Mouse (Mus musculus) spleen, adult 12 weeks (tissue): Measurements from ENCODE around the gene Tssk4.

Experiments used
- DNase-seq: peaks from one replicate; pipeline ENCODE4 v3.0.0; 2022; ENCODE audit warnings: low spot score

Tssk4 gene

DNA sequence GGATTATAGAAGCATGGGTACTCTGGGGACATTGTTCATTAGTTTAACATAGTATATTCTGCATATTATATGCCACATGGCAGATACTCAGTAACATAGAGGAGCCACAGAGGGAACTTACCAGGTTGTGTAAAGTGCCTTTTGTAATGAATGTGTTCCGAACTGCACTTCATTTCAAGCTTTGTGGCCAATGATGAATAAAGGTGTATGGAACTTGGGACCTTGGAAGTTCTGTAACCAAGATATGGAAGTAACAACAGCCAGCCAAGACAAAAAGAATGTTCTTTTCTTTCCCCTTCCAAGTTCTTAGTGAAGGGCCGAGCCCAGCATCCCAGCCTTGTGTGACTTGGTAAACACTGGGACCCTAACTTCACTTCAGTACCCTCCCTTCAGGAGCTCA lies at the start of gene Tssk4:
TSS of gene Tssk4 (plus strand) at position 301 of the 400 bp plus-strand sequence.
- DNase-seq = no peak

- DNase-seq = no peak
These were observed 46.7 kb upstream of the Tssk4 start, which contains the start of gene Irf9 for GRCm38 (mm10) chr14:55603271-55603632. Gene Irf9, plus strand, starts transcription at chr14:55603571.

DNA sequence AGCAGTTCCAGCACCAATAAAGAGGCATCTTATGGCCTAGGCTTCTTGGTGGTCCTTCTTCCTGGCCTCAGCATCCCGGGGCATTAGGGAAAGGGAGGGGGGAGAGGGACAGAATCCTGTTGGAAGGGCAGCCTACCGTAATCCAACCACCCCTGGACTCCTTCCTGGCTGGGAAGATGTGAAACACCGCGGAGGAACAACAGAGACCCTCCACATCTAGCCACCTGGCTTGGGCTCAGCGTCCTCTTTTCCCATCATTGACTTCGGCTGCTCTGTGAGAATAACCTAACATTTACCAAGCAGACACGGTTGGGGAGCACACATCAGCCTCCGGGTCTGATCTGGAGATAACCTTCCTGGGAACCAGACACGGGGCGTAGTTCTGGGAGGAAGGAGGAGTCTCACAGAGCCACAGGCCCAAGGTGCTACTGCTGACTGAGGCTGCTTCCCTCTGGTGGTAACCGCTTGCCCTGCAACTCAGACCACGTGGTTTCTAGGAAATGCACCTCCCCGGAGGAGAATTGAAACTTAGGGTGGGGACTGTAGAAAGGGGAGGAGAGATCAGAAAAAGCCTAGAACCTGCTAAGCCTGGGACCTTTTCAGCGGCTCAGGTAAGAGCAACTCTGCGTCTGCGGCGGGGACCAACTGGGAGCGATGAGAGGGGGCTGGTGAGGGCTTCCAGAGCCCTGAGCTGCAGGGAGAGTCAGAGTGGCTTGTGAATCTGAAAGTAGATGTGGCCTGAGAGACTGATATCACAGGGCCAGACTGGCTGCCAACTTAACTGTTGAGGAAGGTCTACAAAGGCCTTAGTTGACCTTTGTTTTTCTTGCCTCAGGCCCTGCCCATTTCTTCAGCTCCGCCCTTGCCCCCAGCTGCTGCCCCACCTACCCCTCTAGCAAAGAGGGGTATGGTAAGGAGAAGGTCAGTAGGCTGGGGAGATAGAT lies 46.1 kb upstream of the Tssk4 start:
- DNase-seq = peak; percentile 92

DNA sequence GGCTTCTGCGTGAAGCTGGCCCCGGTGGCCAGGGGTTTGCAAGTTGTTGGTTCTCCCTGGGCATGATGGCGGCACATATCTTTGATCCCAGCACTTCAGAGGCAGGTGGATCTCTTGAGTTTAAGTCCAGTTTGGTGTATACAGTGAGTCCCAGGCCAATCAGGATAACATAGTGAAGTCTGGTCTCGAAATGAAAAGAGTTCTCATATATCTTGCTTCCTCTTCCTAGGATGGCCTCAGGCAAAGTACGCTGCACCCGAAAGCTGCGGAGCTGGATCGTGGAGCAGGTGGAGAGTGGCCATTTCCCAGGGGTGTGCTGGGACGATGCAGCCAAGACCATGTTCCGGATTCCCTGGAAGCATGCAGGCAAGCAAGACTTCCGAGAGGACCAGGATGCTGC lies 45.2 kb upstream of the Tssk4 start:
- DNase-seq = no peak

GRCm38 (mm10) chr14:55605743-55606459 lies 44.1 kb upstream of the Tssk4 start:
- no peak for DNase-seq

DNA sequence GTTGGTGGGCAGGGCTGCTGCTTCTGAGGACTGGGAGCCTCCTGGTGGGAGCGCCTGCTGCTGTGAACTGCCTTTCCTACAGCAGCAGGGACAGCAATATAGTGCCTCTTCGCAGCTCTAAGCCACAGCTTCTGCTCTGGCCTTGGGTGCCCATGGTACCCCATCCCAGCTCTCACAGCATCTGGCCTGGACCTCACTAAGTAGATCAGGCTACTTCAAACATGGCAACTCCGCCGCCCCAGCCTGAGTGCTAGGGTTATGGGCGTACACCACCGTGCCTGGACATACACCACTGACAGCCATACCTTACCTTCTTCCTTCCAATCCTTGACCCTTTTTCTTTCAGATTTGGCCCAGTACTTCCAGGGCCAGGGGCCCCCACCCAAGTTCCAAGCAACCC lies 41.6 kb upstream of the Tssk4 start:
- no peak for DNase-seq

DNA sequence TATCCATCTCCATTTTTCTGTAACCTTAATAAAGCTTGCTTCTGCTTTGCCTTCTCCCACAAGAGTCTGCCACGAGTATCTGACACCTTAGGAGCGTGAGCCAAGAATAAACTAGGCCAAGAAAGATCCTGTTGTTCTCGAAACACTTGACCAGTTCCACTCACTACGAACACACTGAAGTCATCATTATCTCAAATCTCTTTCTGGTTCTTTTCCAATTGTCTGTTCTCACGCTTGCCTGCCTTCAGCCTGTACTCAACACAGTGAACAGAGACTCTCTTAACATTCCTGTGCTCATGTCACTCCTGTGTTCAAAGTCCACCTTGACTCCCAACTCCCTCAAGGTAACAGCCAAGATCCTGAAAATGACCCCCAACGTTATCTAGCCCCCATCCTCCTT lies 36.6 kb upstream of the Tssk4 start:
- no peak for DNase-seq

DNA sequence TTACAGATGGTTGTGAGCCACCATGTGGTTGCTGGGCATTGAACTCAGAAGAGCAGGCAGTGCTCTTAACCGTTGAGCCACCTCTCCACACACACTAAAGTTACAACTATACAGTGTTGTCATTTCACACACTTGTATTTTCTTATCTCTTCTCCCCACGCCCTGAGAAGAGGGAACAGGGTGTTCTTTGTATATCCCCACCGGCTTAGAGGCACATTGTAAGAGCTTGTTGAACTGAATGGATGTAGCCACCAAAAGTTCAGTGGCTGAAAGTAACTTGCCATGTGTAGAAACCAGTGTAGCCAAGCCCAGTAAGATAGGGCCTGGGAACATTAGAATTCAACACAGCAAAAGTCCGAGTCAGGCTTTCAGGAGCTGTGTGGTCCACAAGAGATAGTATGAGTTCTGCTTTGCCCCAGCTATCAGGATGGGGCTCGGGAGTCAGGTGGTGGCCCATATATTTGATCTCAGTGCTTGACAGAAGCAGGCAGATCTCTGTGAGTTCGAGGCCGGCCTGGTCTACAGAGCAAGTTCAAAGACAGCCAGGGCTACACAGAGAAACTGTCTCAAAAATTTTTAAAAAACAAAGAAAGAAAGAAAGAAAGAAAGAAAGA lies 35.3 kb upstream of the Tssk4 start:
- no peak for DNase-seq

DNA sequence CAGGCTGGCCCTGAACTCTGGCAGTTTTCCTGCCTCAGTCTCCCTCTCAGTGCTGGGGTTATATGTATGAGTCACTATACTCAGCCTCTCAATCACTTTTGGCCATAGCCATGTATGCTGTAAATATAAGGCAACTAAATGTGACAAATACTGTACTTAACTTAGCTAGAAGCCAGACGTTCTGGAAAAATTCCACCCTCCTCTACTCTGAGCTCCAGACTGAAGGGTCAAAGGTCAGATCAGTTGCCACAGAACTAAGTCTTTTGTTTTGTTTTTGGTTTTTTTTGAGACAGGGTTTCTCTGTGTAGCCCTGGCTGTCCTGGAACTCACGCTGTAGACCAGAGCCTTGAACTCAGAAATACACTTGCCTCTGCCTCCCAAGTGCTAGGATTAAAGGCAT lies 34.1 kb upstream of the Tssk4 start:
- DNase-seq = no peak

GRCm38 (mm10) chr14:55616844-55617243 lies 33.1 kb upstream of the Tssk4 start:
- DNase-seq = no peak

GRCm38 (mm10) chr14:55617822-55618221 lies 32.2 kb upstream of the Tssk4 start, which contains the start of gene Rec8:
Gene Rec8, plus strand, starts transcription at chr14:55618037.
- DNase-seq = no peak

- DNase-seq = peak; percentile 37
These were observed 31.3 kb upstream of the Tssk4 start for GRCm38 (mm10) chr14:55618486-55619195.

DNA sequence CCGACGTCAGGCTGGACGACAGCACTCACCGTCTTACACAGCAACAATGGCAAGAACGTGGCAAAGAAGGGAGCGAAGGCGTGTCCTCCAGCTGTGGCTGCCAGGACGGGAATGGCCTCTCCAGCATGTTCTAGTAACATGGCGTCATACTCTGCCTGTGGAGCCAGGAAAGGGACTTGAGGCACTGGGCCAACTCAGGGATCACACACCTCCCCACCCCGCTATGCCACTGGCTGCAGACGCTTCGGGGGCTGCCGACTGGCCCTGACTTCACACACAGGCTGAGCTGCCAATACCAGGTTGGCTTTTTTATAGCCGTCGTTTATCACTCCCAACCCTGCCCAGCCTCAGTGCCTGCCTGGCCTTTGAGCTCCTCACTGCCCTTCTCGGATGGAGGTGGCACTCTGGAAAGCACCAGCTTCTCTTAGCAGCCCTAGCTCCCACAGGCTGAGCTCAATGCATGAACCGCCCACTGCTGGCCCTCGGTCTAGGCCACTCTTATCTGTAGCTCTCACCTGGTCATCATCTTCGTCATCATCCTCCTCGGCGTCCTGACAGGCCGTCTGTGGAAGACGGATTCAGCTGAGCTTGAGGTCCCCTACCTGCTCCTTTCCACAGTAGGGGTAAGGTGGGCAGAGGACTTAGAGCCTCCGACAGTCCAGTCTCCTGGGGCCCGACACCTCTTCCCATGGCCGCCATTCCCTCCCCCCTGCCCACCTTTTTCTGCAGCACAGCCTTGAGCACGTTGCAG lies 21.7 kb upstream of the Tssk4 start:
- no peak for DNase-seq

DNA sequence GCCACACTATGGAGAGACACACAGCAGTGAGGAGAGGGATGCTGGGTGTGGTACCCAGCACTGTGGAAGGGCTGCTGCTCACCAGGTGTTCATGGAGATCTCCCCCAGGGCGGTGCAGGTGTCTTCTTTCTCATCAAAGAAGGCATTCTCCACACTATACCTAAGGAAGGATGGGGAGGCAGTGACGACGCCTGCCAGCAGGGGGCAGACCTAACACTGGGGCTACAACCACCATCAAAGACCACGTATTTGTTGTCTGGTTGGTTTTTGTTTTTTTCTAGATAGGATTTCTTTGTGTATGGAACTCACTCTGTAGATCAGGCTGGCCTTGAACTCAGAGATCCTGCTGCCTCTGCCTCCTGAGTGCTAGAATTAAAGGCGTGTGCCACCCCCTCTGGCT lies 20.7 kb upstream of the Tssk4 start:
- DNase-seq = peak; percentile 56

DNA sequence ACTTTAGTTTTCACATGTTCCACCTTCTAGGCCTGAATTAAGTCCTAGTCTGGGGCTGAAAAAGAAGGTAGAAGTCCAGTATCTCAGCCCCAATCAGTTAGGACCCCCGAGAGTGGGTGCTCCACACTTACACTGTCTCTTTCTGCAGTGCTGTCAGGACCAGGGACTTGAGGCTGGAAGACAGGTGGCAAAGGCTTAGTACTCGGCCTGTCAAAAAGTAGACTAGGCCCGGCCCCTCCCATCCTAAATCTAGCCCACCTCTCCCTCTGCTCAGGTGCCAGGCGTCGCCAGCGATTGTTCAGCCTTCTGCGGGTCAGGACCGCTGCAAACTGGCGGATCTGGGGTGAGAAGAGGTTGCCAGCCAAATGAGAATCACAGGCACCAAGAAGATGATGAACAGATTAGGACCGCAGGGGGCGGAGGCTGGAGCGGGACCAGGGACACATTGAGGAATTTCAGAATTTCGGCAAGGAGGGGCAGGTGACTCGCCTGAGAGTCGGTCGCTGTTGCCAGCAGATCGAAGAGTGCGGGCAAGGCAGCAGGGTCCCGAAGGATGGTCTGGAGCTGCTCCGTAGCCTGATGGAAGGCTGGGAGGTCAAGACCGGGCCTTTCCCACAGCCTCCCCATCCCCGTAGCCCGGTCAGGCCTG lies 15.0 kb upstream of the Tssk4 start:
- DNase-seq = no peak

DNA sequence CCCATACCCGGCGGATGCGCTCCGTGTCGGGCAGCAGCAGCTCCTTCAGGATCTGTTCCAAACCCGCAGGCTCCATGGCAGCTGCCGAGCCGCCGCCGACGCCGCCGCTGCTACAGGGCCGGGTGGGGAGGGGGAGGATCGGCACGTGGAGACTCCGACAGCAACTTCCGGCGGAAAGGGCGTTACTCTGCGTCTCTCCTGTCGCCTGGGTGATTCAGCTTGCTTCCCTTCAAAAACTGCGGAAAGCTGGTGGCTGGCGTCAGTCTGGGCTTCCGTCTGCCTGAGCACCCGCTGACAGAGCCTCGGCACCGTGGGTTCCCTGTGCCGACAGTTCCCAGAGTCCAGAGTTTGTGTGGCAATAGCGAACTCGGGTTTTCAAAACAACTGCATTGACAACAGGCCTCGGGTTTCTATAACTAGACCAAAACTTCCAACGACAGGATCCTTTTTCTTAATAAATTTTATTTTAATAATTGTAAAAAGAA lies 14.4 kb upstream of the Tssk4 start, which contains the start of gene Ipo4:
TSS of gene Ipo4 (minus strand) at position 435 of the 485 bp plus-strand sequence.
- DNase-seq = peak; percentile 60

- no peak for DNase-seq
These were observed 12.2 kb upstream of the Tssk4 start, which contains the start of gene Gm49378 for GRCm38 (mm10) chr14:55637795-55638194. Gene Gm49378, minus strand, starts transcription at chr14:55637895.

DNA sequence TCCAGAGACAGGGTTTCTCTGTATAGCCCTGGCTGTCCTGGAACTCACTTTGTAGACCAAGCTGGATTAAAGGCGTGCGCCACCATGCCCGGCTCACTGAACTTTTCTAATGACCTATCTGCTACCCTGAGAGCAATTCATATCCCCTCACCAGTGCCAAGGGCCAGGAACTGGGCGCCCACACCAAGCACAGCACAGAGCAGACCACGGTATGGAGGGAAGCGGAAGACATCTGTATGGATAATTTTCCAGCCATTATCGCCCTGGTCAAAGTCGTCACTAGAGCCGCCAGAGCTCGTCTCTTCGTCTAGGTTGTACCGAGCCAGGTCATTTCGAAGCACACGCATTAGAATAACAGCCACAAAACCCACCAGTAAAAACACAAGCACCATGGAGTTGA lies 9.2 kb upstream of the Tssk4 start:
- DNase-seq = no peak

DNA sequence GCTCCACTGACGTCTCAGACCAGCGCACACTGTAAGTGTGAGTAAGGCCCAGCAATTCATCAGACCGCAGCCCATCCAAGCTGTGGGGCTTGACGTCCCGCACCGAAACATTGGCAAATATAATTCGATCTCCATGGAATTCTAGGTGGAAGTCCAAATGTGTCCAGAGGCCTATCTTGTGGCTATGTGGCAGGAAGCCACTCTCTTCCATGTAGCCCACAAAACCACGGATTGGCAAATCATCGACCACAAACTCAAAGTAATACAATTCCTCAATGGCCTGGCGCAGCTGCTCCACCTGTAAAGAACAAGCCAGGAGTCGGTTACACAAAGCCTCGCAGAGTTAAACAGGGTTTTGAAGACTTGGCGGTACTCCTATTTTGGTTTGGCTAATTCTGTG lies 8.7 kb upstream of the Tssk4 start:
- DNase-seq = no peak

- no peak for DNase-seq
These were observed 7.3 kb upstream of the Tssk4 start for GRCm38 (mm10) chr14:55642679-55643059.
